Mouse (Mus musculus): ENCODE measurements around the gene Grin2a. TPM values are rescaled to one million over a fixed set of nuclear protein-coding genes. Genes with fewer than 3 reads are reported as not detected.

Gene Grin2a
- total and polyA plus RNA-seq, 2 experiments from 2014 or later = 3.7 to 9.9 TPM

DNA sequence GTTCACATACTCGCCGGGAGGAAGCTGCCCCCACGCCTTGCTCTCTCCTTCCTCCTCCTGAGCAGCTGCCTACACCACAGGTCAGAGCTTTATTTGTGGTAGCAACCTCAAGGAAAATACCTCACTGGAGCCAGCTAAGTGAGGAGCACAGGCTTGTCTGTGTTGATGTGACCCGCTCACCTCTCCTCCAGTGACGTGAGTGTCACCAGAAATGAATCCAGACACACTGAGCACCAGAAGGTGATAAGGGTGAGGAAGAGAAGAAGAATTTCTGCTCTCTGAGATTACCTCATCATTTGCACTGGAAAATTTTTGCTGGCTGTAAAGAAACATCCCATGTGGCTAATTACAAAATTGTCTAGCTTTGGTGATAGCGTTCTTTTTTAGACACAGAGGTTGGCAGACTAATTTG, 324.6 kb downstream of the Grin2a start:
- 0 out of 2 replicates have a peak overlapping the region, but pooled peaks have one; percentile 15 for H3K27ac ChIP-seq (ENCODE audit: low read depth, low read length)
- ATAC-seq = peak; percentile 18; the same call in 1 of the 2 replicates
- WGBS = 26% methylated on average over 6 of the region's 6 CpGs

DNA sequence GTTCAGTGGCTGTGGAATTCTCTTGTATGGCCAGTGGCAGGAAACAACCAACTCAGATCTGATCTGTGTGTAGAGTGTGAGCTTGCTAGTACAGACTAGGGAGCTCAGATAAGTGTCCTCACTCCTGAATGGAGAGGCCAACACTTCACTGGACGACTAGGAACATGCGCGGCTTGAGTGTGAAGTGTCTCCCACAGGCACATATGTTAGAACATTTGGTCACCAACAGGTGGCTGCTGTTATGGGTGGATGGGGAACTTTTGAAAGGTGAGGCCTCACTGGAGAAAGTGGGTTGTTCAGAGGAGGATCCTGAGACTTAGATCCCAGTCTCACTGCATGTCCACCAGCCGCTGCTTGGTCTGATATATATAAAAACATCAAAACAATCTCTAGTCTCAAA, 329.5 kb downstream of the Grin2a start:
- DNase-seq = no peak
- Histone ChIP-seq H3K27ac (ENCODE audit: low read depth, low read length) (no peak overlapping the region), H3K27me3 (ENCODE audit: insufficient read depth, low read length) (no peaks in the 10 kb centered on the region), H3K36me3 (ENCODE audit: insufficient read depth) (no peaks in the 10 kb centered on the region), H3K9me3 (ENCODE audit: low read length) (no peaks in the 10 kb centered on the region), H3K4me1 (ENCODE audit: insufficient read depth) (peaks cover 11% of the 10 kb centered on the region), H3K4me2 (ENCODE audit: low read depth) (no peak overlapping the region), H3K9ac (no peak overlapping the region), H3K4me3 (ENCODE audit: low read depth, low read length) (no peak overlapping the region)
- 87% methylated on average over 4 of the region's 4 CpGs for WGBS
- no peak for ATAC-seq
- no peak for TF ChIP-seq CTCF (IDR thresholded peaks at IDR 0.05; ENCODE audit: low read depth)

More for the DNA sequence above, 324.6 kb downstream of the Grin2a start:
- H3K4me2 ChIP-seq (ENCODE audit: low read depth) = no peak overlapping the region
- no peak for TF ChIP-seq CTCF (IDR thresholded peaks at IDR 0.05; ENCODE audit: low read depth)
- H3K36me3 ChIP-seq (ENCODE audit: insufficient read depth) = no peaks in the 10 kb centered on the region
- peak; percentile 39 for DNase-seq
- H3K4me1 ChIP-seq (ENCODE audit: insufficient read depth) = peaks cover 8% of the 10 kb centered on the region
- H3K9me3 ChIP-seq (ENCODE audit: low read length) = no peaks in the 10 kb centered on the region
- no peak overlapping the region for H3K4me3 ChIP-seq (ENCODE audit: low read depth, low read length)
- no peaks in the 10 kb centered on the region for H3K27me3 ChIP-seq (ENCODE audit: insufficient read depth, low read length)
- H3K9ac ChIP-seq = no peak overlapping the region

DNA sequence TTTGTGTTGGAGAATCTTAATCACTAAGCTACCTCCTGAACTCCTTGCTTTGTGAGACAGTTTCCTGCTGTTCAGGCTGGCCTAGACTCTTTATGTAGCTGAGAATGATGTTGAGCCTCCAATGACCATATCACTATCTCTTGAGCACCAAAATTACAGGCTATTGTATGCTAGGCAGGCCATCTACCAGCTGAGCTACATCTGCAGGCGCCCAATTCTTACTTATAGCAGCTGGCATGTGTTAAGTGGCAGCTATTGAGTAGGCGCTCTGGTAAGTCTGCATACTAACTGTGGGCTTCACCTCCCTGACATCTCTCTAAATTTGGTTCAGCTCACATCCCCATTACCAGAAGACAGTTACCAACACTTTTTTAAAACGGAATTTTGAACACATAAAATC, 331.3 kb downstream of the Grin2a start:
- Histone ChIP-seq H3K36me3 (ENCODE audit: insufficient read depth) (no peaks in the 10 kb centered on the region), H3K9me3 (ENCODE audit: low read length) (no peaks in the 10 kb centered on the region), H3K27ac (ENCODE audit: low read depth, low read length) (no peak overlapping the region), H3K27me3 (ENCODE audit: insufficient read depth, low read length) (no peaks in the 10 kb centered on the region), H3K4me1 (ENCODE audit: insufficient read depth) (0 out of 2 replicates have a peak, but pooled peaks cover 3% of the 10 kb centered on the region), H3K4me3 (ENCODE audit: low read depth, low read length) (no peak overlapping the region), H3K4me2 (ENCODE audit: low read depth) (no peak overlapping the region), H3K9ac (no peak overlapping the region)
- no peak for TF ChIP-seq CTCF (IDR thresholded peaks at IDR 0.05; ENCODE audit: low read depth)
- WGBS = 75% methylated on average over 3 of the region's 3 CpGs
- ATAC-seq (no peak), DNase-seq (no peak)

DNA sequence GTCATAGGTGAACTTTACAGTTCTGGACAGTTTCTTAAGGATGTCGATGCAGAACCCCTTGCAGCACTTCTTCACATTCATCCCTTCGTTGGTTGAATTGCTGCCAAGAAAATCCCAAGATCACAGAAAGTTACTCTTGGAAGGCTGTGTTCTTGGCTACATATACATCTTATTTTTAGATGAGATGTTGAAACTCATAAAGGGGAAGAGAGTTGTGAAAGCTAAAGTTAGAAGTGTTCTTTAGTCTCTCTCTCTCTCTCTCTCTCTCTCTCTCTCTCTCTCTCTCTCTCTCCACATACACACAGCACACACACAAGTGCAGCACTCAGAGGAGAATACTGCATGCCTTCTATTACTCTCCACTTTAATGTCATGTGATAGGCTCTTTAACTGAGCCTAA, 331.9 kb downstream of the Grin2a start:
- H3K27ac ChIP-seq (ENCODE audit: low read depth, low read length) = no peak overlapping the region

DNA sequence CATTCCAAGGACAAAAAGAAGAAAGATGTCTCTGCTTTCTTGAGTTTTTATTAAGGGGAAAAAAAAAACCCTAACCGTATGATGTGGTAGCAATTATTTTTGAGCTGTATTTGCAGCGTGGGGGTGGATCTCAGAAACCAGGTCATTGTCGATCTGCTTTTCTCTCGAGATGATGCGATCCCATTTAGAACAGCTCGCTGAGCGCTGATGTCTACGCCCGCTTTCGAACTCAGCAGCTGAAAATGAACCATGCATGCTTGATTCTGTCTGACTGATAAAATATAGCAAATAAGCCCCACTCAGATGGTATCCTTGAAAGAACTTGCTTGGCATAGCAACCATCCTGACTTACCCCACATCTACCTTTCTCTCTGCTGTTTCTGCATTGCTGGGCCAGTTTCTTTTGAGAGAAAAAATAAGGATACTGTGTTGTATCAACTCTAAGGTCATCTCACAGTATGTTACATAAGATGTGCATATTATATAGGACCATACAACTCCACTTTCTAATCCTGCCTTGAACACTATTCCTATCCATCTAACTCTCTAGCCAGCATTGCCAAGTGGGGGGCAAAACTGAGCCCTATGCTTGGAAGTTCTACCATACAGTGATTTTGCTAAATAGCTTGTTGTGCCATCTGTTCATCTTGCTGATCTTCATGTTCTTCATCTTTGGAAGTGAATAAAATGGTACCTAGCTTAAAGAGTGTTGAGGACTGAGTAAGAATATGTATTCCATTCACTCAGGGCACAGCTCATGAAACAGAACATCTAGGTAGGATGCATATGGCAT, 369.5 kb downstream of the Grin2a start:
- Histone ChIP-seq H3K4me3 (ENCODE audit: low read depth, low read length) (no peak overlapping the region), H3K36me3 (ENCODE audit: insufficient read depth) (no peaks in the 10 kb centered on the region), H3K9ac (no peak overlapping the region), H3K4me1 (ENCODE audit: insufficient read depth) (no peaks in the 10 kb centered on the region), H3K27me3 (ENCODE audit: insufficient read depth, low read length) (no peaks in the 10 kb centered on the region), H3K27ac (ENCODE audit: low read depth, low read length) (no peak overlapping the region), H3K9me3 (ENCODE audit: low read length) (no peaks in the 10 kb centered on the region), H3K4me2 (ENCODE audit: low read depth) (no peak overlapping the region)
- DNase-seq (no peak), ATAC-seq (no peak)
- TF ChIP-seq CTCF (IDR thresholded peaks at IDR 0.05; ENCODE audit: low read depth) = no peak
- 83% methylated on average over 10 of the region's 10 CpGs for WGBS

More for the DNA sequence above, 331.9 kb downstream of the Grin2a start:
- Histone ChIP-seq H3K9me3 (ENCODE audit: low read length) (no peaks in the 10 kb centered on the region), H3K27me3 (ENCODE audit: insufficient read depth, low read length) (no peaks in the 10 kb centered on the region), H3K36me3 (ENCODE audit: insufficient read depth) (no peaks in the 10 kb centered on the region), H3K4me1 (ENCODE audit: insufficient read depth) (0 out of 2 replicates have a peak, but pooled peaks cover 3% of the 10 kb centered on the region), H3K4me3 (ENCODE audit: low read depth, low read length) (no peak overlapping the region), H3K4me2 (ENCODE audit: low read depth) (no peak overlapping the region), H3K9ac (no peak overlapping the region)
- DNase-seq (no peak), ATAC-seq (no peak)
- 81% methylated on average over 2 of the region's 2 CpGs for WGBS
- TF ChIP-seq CTCF (IDR thresholded peaks at IDR 0.05; ENCODE audit: low read depth) = no peak

DNA sequence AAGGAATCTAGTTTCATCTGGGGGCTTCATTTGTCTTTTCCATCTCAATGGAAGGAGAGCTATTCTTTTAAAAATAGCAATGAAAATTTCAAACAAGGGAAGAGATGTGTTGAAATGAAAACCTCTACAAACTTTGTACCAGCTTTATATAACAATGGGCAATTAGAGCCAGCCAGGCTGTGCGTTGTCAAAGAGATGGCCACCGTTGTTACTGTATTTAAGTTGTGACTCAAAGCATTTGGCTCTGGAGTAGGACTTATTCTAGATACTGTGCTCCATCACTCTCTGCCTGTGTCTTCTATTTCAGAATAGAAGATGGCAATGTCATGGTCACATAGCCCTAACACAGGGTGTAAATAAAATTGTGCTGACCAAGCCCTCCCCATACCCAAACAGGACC, 371.0 kb downstream of the Grin2a start:
- H3K4me1 ChIP-seq (ENCODE audit: insufficient read depth) = no peaks in the 10 kb centered on the region
- ATAC-seq = no peak
- H3K27me3 ChIP-seq (ENCODE audit: insufficient read depth, low read length) = no peaks in the 10 kb centered on the region
- H3K9ac ChIP-seq = no peak overlapping the region
- H3K9me3 ChIP-seq (ENCODE audit: low read length) = no peaks in the 10 kb centered on the region
- 82% methylated on average over 2 of the region's 2 CpGs for WGBS
- TF ChIP-seq CTCF (IDR thresholded peaks at IDR 0.05; ENCODE audit: low read depth) = no peak
- no peak overlapping the region for H3K27ac ChIP-seq (ENCODE audit: low read depth, low read length)
- no peak overlapping the region for H3K4me3 ChIP-seq (ENCODE audit: low read depth, low read length)
- no peaks in the 10 kb centered on the region for H3K36me3 ChIP-seq (ENCODE audit: insufficient read depth)
- H3K4me2 ChIP-seq (ENCODE audit: low read depth) = no peak overlapping the region
- DNase-seq = no peak

DNA sequence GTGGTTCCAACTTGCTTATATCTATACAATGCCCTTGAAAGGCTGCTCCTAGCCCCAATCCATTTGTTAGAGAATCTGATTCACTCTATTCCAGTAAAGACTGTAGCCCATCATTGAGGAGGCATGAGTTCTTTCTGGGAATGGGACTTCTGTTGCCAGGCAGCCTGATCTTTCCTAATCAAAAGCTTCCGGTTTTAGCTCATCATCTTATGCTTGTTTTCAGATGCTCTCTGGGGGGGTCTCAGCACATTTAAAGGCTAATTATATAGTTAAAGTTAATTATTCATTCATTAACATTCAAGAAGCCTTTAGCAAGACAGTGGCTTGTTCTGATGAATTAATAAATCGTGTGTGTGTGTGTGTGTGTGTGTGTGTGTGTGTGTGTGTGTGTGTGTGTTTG, 377.2 kb downstream of the Grin2a start:
- WGBS = 35% methylated on average over 2 of the region's 2 CpGs
- Histone ChIP-seq H3K27me3 (ENCODE audit: insufficient read depth, low read length) (no peaks in the 10 kb centered on the region), H3K9ac (no peak overlapping the region), H3K4me1 (ENCODE audit: insufficient read depth) (no peaks in the 10 kb centered on the region), H3K27ac (ENCODE audit: low read depth, low read length) (no peak overlapping the region), H3K4me2 (ENCODE audit: low read depth) (no peak overlapping the region), H3K4me3 (ENCODE audit: low read depth, low read length) (no peak overlapping the region), H3K36me3 (ENCODE audit: insufficient read depth) (no peaks in the 10 kb centered on the region), H3K9me3 (ENCODE audit: low read length) (no peaks in the 10 kb centered on the region)
- ATAC-seq (no peak; the same call in 1 of the 2 replicates), DNase-seq (peak; percentile 24)
- no peak for TF ChIP-seq CTCF (IDR thresholded peaks at IDR 0.05; ENCODE audit: low read depth)
